Mouse (Mus musculus): ENCODE measurements around the gene Ifi27l2b. TPM values are rescaled to one million over a fixed set of nuclear protein-coding genes. Genes with fewer than 3 reads are reported as not detected.

Gene Ifi27l2b
- total RNA-seq (2014; rRNA removed) (not detected in 2 replicates), polyA plus RNA-seq (2015; fragmentation: Nextera tagmentation; extraction: Ambion mirVana) (not detected in 2 replicates)

- no peak within 1 kb of the TSS for H3K4me3 ChIP-seq (ENCODE audit: low read depth, low read length)
- H3K27me3 ChIP-seq (ENCODE audit: insufficient read depth, low read length): no peaks in the 10 kb centered on the region
- WGBS: 80% methylated on average over 3 of the region's 3 CpGs
- no peaks in the 10 kb centered on the region for H3K36me3 ChIP-seq (ENCODE audit: insufficient read depth, low read length)
- no peak within 1 kb of the TSS for H3K4me2 ChIP-seq (ENCODE audit: low read depth, low read length, poor library complexity, severe bottlenecking)
- no peaks in the 10 kb centered on the region for H3K4me1 ChIP-seq (ENCODE audit: insufficient read depth, low read length)
- no peak within 1 kb of the TSS for H3K27ac ChIP-seq (ENCODE audit: low read depth, low read length)
- no peak within 1 kb of the TSS for H3K9ac ChIP-seq (replicated peaks; ENCODE audit: low read length, poor library complexity, severe bottlenecking)
- ATAC-seq (ENCODE audit: low FRiP score): no peak
- TF ChIP-seq CTCF (IDR thresholded peaks at IDR 0.05): no peak
- H3K9me3 ChIP-seq (ENCODE audit: low read length): no peaks in the 10 kb centered on the region
- no peak for DNase-seq (ENCODE audit: low spot score)
Observed at GRCm38 (mm10) chr12:103457140-103457539, at the start of gene Ifi27l2b. Gene Ifi27l2b, minus strand, starts transcription at chr12:103457223.

- 90% methylated on average over 3 of the region's 3 CpGs for WGBS
- no peak for ATAC-seq (ENCODE audit: low FRiP score)
- H3K27me3 ChIP-seq (ENCODE audit: insufficient read depth, low read length): no peaks in the 10 kb centered on the region
Observed at GRCm38 (mm10) chr12:103504402-103504801, 47.4 kb upstream of the Ifi27l2b start.

GRCm38 (mm10) chr12:103503300-103503699 lies 46.3 kb upstream of the Ifi27l2b start:
- ATAC-seq (ENCODE audit: low FRiP score) (no peak), DNase-seq (ENCODE audit: low spot score) (no peak)
- no peak for TF ChIP-seq CTCF (IDR thresholded peaks at IDR 0.05)

More at GRCm38 (mm10) chr12:103504402-103504801, 47.4 kb upstream of the Ifi27l2b start:
- Histone ChIP-seq H3K4me2 (ENCODE audit: low read depth, low read length, poor library complexity, severe bottlenecking) (no peak overlapping the region), H3K4me1 (ENCODE audit: insufficient read depth, low read length) (no peaks in the 10 kb centered on the region), H3K4me3 (ENCODE audit: low read depth, low read length) (no peak overlapping the region), H3K27ac (ENCODE audit: low read depth, low read length) (no peak overlapping the region), H3K9me3 (ENCODE audit: low read length) (no peaks in the 10 kb centered on the region), H3K9ac (replicated peaks; ENCODE audit: low read length, poor library complexity, severe bottlenecking) (no peak overlapping the region), H3K36me3 (ENCODE audit: insufficient read depth, low read length) (no peaks in the 10 kb centered on the region)
- DNase-seq (ENCODE audit: low spot score): no peak
- TF ChIP-seq CTCF (IDR thresholded peaks at IDR 0.05): no peak

GRCm38 (mm10) chr12:103499261-103499660 lies 42.2 kb upstream of the Ifi27l2b start:
- H3K4me3 ChIP-seq (ENCODE audit: low read depth, low read length): no peak overlapping the region
- no peaks in the 10 kb centered on the region for H3K27me3 ChIP-seq (ENCODE audit: insufficient read depth, low read length)
- H3K9ac ChIP-seq (replicated peaks; ENCODE audit: low read length, poor library complexity, severe bottlenecking): no peak overlapping the region
- peak; percentile 57 for TF ChIP-seq CTCF (IDR thresholded peaks at IDR 0.05)
- WGBS: 77% methylated on average over 2 of the region's 2 CpGs
- H3K4me1 ChIP-seq (ENCODE audit: insufficient read depth, low read length): no peaks in the 10 kb centered on the region
- H3K36me3 ChIP-seq (ENCODE audit: insufficient read depth, low read length): no peaks in the 10 kb centered on the region
- DNase-seq (ENCODE audit: low spot score) (no peak), ATAC-seq (ENCODE audit: low FRiP score) (no peak)
- no peak overlapping the region for H3K4me2 ChIP-seq (ENCODE audit: low read depth, low read length, poor library complexity, severe bottlenecking)
- H3K27ac ChIP-seq (ENCODE audit: low read depth, low read length): no peak overlapping the region
- H3K9me3 ChIP-seq (ENCODE audit: low read length): no peaks in the 10 kb centered on the region

More at GRCm38 (mm10) chr12:103503300-103503699, 46.3 kb upstream of the Ifi27l2b start:
- no peak overlapping the region for H3K27ac ChIP-seq (ENCODE audit: low read depth, low read length)
- H3K4me1 ChIP-seq (ENCODE audit: insufficient read depth, low read length): no peaks in the 10 kb centered on the region
- no peaks in the 10 kb centered on the region for H3K36me3 ChIP-seq (ENCODE audit: insufficient read depth, low read length)
- H3K27me3 ChIP-seq (ENCODE audit: insufficient read depth, low read length): no peaks in the 10 kb centered on the region
- no peaks in the 10 kb centered on the region for H3K9me3 ChIP-seq (ENCODE audit: low read length)
- H3K4me2 ChIP-seq (ENCODE audit: low read depth, low read length, poor library complexity, severe bottlenecking): no peak overlapping the region
- no peak overlapping the region for H3K4me3 ChIP-seq (ENCODE audit: low read depth, low read length)
- H3K9ac ChIP-seq (replicated peaks; ENCODE audit: low read length, poor library complexity, severe bottlenecking): no peak overlapping the region
- WGBS: 79% methylated on average over 3 of the region's 3 CpGs

- ATAC-seq (ENCODE audit: low FRiP score) (no peak), DNase-seq (ENCODE audit: low spot score) (no peak)
- Histone ChIP-seq H3K36me3 (ENCODE audit: insufficient read depth, low read length) (no peaks in the 10 kb centered on the region), H3K9ac (replicated peaks; ENCODE audit: low read length, poor library complexity, severe bottlenecking) (no peak overlapping the region), H3K4me1 (ENCODE audit: insufficient read depth, low read length) (no peaks in the 10 kb centered on the region), H3K4me3 (ENCODE audit: low read depth, low read length) (no peak overlapping the region), H3K4me2 (ENCODE audit: low read depth, low read length, poor library complexity, severe bottlenecking) (no peak overlapping the region), H3K27ac (ENCODE audit: low read depth, low read length) (no peak overlapping the region), H3K27me3 (ENCODE audit: insufficient read depth, low read length) (no peaks in the 10 kb centered on the region), H3K9me3 (ENCODE audit: low read length) (no peaks in the 10 kb centered on the region)
- TF ChIP-seq CTCF (IDR thresholded peaks at IDR 0.05): no peak
- WGBS: 81% methylated on average over 5 of the region's 5 CpGs
Observed at GRCm38 (mm10) chr12:103498768-103499167, 41.7 kb upstream of the Ifi27l2b start.

GRCm38 (mm10) chr12:103494486-103494885 lies 37.5 kb upstream of the Ifi27l2b start:
- Histone ChIP-seq H3K27me3 (ENCODE audit: insufficient read depth, low read length) (no peaks in the 10 kb centered on the region), H3K4me2 (ENCODE audit: low read depth, low read length, poor library complexity, severe bottlenecking) (no peak overlapping the region), H3K36me3 (ENCODE audit: insufficient read depth, low read length) (no peaks in the 10 kb centered on the region), H3K4me1 (ENCODE audit: insufficient read depth, low read length) (no peaks in the 10 kb centered on the region), H3K4me3 (ENCODE audit: low read depth, low read length) (no peak overlapping the region), H3K9me3 (ENCODE audit: low read length) (no peaks in the 10 kb centered on the region), H3K27ac (ENCODE audit: low read depth, low read length) (no peak overlapping the region), H3K9ac (replicated peaks; ENCODE audit: low read length, poor library complexity, severe bottlenecking) (no peak overlapping the region)
- peak; percentile 13; the same call in 1 of the 2 replicates for ATAC-seq (ENCODE audit: low FRiP score)
- DNase-seq (ENCODE audit: low spot score): no peak
- TF ChIP-seq CTCF (IDR thresholded peaks at IDR 0.05): peak; percentile 57
- 25% methylated on average over 6 of the region's 6 CpGs for WGBS

All from midbrain, postnatal 0 days (tissue).